Mouse (Mus musculus): Measurements from ENCODE around the gene Mlip. TPM values are rescaled to one million over a fixed set of nuclear protein-coding genes. Genes with fewer than 3 reads are reported as not detected.
"Not testable (repeated sequence)": the region's sequence is repeated elsewhere in the genome, so short reads cannot be mapped to it uniquely, and the experiment has no call there.

The Mlip gene
- total RNA-seq (2014; fragmentation: Nextera tagmentation) (not detected in 2 replicates), total RNA-seq (2017) (0.38 TPM in 1 of 2 replicates, not detected in the other)

DNA sequence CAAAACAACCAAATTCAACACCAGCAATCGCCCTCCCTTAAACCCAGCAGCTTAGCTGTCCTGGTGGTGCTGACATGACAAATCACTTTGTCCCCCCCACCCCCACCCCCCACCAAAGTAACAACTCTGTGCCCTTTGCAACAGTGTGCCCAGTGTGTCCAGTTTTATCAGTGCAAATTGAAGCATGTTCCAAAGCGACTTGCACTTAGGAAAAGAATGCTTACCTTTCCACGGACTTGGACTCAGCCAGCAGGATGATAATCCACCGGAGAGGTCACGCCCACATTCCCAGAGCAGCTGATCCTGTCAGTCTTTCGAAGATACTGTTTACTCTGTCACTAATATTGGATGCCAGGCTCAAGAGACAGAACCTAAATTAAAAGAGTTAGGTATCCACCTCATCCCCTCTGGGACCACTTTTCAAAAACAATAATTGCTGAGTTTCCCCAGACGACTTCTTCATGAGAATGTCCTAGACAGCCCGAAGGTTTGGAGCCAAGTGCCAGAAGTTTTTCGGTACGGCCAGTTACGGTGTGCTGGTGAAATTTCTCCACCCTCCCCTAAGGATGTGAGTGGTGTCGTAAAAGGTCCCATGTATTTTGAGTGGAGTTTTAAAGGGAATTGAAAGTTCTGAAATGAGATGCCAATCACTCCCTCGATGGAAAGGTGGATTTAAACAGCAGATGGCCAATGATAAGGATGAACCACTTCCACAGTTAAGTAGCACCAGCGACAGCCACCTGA lies at the start of gene Mlip:
Gene Mlip (minus strand): TSS at position 538 of the 744 bp plus-strand sequence.
- ATAC-seq (replicated peaks; ENCODE audit: low FRiP score, low TSS enrichment, poor library complexity, severe bottlenecking) = no peak

DNA sequence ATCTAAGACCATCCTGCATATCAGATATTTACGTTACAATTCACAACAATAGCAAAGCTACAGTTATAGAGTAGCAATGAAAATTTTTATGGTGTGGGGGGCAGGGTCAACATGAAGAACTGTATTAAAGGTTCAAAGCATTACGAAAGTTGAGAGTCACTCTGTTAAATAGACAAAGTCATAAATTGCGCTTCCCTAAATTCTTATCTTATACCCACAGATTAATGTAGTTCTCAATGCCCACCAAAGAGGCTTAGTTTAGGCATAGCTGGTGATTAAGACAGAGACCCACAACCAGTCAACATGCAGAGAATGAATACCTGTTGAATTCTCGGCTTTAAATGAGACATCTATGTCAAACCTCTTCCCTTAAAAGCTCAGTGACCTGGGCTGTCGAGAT lies 47.0 kb upstream of the Mlip start:
- no peak for ATAC-seq (replicated peaks; ENCODE audit: low FRiP score, low TSS enrichment, poor library complexity, severe bottlenecking)

DNA sequence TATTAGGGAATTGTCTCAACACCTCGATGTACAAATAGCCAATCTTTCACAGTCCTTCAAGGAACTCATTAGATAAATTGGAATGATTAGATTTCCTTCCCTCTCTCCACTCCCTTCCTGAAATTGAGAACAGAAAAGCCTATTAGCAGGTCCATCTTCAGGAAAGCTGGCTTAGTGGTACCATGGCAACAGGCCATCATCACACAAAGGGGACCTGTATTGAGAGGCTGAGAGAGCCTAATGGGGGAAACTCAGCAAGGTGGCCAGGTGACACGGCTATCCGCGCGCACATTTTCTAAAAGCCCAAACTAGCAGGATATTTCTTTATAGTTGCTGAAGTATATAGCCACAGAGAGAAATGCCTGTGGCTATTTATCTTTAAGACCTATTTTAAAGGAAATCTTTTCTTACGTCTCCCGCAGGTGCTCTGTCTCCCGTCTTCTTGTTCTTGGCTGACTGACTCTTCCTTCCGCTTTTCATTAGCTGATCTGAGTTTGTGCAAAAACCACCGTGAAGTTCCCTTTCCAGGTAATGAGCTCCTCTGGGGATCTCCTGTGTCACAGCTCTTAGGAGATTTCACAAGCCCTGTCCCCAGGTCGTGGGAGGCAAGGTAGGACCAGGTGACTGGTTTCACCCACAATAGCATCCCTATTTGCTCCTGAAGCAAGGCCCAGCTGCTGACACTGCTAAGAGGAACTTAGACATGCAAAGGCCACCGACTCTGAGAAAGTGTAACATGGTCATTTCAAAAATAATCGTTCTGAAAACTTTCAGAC lies 46.3 kb upstream of the Mlip start:
- ATAC-seq (replicated peaks; ENCODE audit: low FRiP score, low TSS enrichment, poor library complexity, severe bottlenecking) = no peak

DNA sequence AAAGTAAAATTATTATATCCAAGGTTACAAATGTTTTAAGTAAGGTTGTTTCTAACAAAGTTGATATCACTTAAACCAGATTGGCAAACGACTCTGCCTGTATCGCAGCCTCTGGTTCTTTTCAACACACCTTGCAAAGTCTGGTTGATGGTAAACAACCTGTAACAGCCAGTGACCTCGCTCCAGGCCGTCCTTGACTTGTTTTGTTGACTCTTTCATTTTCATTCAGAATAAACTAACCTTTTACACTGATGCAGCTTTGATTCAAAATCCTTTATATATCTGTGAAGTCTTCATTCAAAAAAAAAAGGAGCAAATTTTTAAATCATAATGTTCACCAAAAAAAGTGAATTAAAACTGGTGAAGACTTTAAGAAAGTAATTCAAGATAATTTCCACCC lies 44.3 kb upstream of the Mlip start:
- ATAC-seq (replicated peaks; ENCODE audit: low FRiP score, low TSS enrichment, poor library complexity, severe bottlenecking) = no peak

DNA sequence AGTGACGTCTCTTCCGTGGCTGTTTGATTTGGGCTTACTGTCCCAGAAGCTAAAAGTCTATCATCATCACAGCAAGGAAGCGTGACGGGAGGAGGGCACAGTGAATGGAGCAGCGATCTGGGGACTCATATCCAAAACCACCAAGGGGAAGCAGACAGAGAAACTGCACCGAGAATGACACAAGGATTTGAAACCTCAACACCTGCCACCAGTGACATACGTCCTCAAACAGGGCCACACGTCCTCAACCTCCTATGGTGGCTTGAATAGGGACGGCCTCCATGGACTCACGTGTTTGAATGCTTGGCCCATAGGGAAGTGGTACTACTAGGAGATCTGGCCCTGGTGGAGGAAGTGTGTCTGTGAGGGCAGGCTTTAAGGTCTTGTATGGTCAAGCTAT lies 38.5 kb upstream of the Mlip start:
- ATAC-seq (replicated peaks; ENCODE audit: low FRiP score, low TSS enrichment, poor library complexity, severe bottlenecking) = no peak

DNA sequence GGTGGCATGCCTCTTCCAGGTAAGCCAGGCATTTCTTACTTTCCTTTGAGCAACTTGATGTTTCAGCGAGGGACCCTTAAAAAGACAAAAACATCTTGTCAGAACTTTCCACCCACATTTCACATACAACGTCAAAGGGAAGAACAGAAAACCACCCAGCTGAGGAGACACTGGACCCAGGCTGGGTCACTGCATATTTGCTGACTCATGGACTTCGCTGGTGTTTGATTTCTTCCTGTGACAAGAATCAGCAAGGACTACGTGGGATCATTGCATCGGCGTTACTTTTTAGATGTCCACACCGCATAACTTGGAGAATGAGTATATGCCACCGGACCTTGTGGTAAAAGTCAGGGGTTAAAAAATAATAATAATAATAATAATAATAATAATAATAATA lies 36.2 kb upstream of the Mlip start:
- no peak for ATAC-seq (replicated peaks; ENCODE audit: low FRiP score, low TSS enrichment, poor library complexity, severe bottlenecking)

DNA sequence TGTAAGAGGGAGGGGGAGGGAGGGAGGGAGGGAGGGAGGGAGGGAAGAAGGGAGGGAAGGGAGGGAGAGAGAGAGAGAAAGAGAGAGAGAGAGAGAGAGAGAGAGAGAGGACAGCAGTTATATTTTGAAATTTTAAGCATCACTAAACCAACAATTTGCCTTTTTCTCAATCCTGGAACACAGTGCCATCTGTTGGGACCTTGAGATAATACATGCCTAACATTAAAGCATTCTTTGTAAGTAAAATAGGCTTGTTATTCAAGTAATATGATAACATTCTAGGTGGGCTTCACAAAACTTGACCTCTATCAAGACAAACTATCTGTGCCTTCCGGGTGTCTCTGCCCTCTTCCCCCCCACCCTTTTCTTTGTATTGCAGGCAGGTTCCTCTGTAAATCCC lies 34.0 kb upstream of the Mlip start:
- no peak for ATAC-seq (replicated peaks; ENCODE audit: low FRiP score, low TSS enrichment, poor library complexity, severe bottlenecking)

DNA sequence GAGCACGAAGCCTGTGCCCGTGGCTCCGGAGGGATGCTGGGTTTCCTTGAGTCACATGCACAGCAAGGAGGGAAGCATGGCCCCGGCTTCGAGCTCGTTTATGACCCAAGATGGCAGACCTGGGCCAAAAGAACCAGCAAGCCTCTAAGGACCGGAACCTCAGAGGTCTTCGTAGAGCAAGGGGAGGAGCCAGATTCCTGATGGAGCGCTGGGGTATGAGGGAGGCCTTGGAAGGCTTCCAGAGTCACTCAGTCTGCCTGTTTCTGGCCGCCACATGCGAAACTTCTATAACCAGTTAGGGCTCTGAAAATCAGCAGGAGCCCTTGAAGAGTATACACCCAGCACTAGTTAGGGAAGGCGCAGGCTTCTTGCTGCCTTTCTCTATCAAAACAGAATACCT lies 32.8 kb upstream of the Mlip start:
- ATAC-seq (replicated peaks; ENCODE audit: low FRiP score, low TSS enrichment, poor library complexity, severe bottlenecking) = no peak

DNA sequence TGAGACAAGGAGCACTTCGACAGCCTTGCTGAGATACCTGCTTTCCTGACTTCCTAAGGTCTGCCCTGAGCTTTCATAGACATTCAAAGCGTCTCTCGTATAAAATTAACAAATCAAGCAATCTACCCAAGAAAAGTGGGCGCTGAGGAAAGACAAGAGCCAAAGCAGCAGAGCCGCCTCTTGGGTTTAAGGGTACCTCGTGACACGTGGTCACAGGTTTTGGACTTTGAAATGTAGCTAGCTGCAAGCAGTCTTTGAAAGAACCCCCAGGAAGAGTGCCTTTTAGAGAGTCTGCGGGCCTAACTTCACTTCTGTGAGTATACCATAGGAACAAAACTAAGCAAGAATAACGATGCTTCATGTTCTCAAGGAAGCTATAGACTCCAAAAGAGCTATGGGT lies 31.9 kb upstream of the Mlip start:
- no peak for ATAC-seq (replicated peaks; ENCODE audit: low FRiP score, low TSS enrichment, poor library complexity, severe bottlenecking)

DNA sequence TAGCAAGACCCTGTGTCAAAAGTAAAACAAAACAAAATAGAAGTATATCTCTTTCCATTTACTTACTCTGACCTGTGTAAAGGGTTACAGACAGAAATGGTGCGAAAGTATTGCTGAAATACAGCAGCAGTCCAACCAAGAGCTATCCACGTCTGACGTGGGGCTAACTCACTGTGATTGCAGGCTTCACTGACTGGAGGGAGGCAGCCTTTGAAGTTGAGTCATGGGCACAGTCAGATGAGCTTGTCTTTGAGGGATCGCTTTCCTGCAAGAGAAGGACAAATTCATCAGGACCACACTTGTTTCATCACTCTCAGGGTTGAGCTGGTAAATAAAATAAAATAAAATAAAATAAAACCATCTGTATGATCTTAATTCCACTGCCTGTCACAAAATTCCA lies 31.2 kb upstream of the Mlip start:
- ATAC-seq (replicated peaks; ENCODE audit: low FRiP score, low TSS enrichment, poor library complexity, severe bottlenecking) = no peak

DNA sequence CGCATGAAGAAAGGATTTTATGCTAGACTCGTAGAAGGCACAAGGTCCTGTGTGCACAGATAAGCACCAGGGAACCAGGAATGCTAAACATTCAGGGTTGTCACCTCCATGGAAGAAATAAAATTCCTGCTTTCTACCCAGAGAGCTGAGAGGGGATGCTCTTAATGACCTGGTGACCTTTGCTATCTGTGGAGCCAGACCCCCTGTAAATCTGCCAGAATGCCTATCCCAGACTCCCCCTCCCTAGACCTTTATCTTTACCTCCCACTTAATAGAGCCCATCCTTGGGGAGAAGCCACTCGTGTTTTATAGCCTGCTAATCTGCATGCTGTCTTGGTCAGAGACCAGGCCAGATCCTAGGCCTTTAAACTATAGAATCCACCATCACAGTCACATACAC lies 29.7 kb upstream of the Mlip start:
- ATAC-seq (replicated peaks; ENCODE audit: low FRiP score, low TSS enrichment, poor library complexity, severe bottlenecking) = no peak

DNA sequence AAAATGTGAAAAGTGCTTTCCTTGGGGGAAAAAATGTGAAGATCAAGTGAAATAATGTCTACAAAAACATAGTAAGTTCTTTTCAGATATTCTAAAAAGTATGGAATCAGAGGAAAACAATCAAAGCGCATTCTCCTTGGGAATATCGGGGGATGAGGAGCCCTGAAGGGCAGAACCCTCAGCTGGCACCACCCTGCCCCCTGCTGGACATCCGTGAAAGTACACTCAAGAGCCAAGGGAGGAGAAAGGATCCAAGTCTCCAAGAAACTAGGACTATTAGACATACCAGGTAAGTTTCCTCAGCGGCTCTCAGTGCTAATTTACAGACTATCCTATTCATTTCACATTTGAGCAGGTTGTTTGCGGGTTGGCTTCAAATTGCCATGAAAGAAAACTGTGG lies 28.8 kb upstream of the Mlip start:
- 0 out of 2 replicates have a peak, but pooled peaks have one; percentile 62 for ATAC-seq (replicated peaks; ENCODE audit: low FRiP score, low TSS enrichment, poor library complexity, severe bottlenecking)

DNA sequence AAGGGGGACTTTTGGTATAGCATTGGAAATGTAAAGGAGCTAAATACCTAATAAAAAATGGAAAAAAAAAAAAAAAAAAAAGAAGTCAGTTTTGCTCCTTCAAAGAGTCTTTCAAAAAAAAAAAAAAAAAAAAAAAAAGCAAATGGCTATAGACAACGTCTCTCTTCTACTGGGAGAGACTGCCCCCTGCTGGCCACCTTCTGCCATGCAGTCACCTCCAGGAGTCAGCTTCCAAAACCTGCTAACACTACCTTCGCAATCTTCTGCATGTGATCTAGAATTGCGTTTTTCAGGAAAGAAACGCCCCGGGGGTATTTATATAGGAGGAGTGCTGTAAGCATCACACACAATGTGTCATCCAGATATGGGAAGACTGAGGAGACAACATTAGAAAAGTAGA lies 26.9 kb upstream of the Mlip start:
- 0 out of 2 replicates have a peak, but pooled peaks have one; percentile 50 for ATAC-seq (replicated peaks; ENCODE audit: low FRiP score, low TSS enrichment, poor library complexity, severe bottlenecking)

DNA sequence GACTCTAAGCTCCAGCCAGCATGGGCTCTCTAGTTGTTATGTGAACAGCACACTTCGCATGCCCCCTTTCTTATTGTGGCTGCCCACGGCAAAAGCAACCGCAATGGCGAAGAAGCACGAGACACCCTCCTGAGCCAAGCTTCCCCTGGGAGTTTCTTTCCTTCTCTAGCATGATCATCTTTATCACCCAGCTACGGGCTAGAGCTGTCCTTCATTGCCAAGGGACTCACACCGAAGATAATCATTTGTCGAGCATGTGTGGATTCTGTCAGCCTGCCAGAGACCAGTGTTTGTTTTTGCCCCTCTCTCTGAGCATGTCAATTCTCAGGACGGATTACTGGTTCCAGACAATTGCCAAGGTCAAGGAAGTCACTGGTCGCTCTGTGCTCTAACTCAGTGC lies 24.9 kb upstream of the Mlip start:
- ATAC-seq (replicated peaks; ENCODE audit: low FRiP score, low TSS enrichment, poor library complexity, severe bottlenecking) = no peak

DNA sequence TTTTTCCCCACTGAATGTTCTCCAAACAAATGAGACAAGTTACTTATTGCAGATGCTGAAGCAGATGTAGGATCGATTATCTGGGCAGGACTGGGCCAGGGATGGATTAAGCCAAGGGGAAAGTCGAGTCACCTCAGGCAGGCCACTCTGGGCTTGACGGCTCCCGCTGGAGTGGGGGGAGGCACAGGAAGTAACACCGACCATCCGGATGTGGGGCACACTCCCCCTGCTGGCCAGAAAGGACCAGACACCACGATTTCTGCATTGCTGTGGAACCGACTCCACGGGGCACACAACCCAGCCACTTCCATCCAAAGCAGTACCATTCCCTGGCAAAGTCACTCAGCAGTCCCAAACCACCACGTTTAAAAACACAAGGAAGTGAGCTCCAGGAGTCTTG lies 24.3 kb upstream of the Mlip start:
- ATAC-seq (replicated peaks; ENCODE audit: low FRiP score, low TSS enrichment, poor library complexity, severe bottlenecking) = peak; percentile 70

DNA sequence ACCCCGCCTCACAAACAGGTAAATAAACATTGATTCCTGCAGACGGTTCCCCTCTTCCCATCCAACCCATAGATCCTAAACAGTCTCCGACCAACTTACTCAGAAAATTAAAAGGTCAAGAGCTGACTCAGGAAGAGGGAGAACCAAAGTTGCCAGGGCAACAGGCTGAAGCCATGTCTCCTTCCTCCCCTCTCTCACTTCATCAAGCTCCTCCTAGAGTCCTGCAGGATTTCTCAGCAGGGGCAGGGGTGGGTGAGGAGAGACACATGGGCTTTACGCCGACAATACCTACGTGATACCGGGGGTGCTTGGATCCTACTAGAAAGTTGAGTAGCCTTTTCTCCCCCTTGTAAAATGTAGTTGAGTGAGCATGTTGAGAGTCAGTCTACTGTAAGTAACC lies 23.8 kb upstream of the Mlip start:
- no peak for ATAC-seq (replicated peaks; ENCODE audit: low FRiP score, low TSS enrichment, poor library complexity, severe bottlenecking)

DNA sequence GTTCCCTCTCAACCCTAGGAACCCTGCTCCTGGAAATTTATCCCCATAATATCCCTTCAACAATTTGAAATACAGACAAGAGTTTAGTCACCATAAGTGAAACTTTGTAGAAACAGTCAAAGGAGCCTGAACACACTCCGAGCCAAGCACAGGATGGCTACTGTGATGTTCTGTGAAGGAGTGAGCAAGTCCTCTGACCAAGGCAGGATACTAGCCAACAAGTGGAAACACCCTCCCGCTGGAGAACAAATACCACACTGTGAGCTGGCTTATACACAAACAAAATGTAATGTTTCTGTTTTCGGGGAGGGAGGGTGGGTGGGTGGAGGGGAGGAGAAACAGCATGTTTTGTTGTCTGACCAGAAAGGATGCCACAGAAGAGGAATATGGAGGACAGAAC lies 17.9 kb upstream of the Mlip start:
- no peak for ATAC-seq (replicated peaks; ENCODE audit: low FRiP score, low TSS enrichment, poor library complexity, severe bottlenecking)

DNA sequence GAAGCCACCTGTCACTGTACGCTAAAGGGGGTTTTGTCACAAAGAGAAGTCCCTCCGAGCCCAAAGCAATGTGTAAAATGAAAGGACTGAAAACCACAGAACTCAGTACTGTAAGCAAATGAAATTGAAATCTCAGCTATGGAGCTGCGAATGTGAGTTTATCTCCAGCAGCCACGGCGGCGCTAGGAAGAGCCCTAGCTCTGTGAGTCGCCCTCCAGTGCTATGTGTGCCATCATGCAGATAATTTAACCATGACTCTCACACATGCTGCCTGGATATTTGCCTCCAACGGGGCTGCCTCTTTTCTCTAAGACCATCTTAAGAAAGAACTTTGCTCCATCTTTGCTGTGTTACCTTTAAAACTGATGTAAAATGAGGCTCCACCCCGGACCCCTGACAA lies 16.5 kb upstream of the Mlip start:
- ATAC-seq (replicated peaks; ENCODE audit: low FRiP score, low TSS enrichment, poor library complexity, severe bottlenecking) = no peak

DNA sequence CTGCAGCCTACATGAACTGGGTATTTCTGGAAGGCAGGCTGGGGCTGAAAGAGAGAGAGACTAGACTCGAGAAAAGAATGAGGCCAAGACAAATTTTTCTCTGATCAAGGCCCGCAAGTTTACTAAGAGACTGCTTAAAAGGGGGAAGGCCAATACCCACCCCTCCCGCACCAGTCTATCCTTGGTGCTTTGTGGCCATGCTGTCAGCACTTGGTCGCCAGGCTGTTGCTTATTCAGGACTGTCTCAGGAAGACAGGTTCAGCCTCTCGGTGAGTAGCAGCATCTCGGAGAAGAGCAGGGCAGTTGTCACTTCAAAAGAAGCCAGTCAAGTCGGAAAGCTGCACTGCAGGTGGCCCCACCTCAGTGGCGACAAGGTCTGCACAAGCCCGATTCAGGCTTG lies 11.9 kb upstream of the Mlip start:
- not testable (repeated sequence) for ATAC-seq (replicated peaks; ENCODE audit: low FRiP score, low TSS enrichment, poor library complexity, severe bottlenecking)

DNA sequence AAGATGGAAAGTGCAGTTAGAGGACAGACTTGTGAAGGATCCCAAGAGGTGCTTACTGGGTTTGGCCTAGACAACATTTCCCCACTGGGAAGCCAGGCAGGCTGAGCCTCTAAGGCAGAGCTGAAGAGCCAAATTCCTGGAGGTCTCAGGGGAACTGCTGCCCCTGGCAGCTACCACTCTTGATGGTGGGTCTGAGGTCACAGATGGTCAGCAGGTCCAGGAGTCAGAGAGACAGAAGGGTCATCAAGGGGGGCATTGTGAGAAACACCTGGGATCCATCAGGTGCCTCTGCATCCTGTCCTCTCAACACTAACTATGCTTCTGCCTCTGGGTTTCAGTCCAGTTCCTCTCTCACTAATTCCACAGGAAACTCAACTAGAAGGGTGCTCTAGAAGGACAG lies 10.1 kb upstream of the Mlip start:
- no peak for ATAC-seq (replicated peaks; ENCODE audit: low FRiP score, low TSS enrichment, poor library complexity, severe bottlenecking)

DNA sequence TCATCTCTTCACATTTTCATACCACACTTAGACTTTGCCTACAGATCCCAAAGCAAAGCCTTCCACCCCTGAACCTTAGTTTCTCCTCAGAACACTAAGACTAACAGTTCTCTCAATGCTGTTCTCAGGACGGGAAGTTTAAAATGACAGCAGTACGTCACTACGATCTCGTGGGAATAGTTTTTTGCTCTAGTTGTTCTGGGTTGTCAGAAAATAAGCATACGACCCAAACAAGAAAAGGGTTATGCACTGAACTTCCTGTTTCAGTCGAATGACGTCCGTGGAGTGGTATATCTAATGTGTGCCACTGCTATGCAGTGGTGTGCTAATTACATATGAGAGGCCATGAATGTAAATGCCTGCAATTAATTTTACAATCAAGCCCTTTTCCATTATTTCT lies 7.9 kb upstream of the Mlip start:
- no peak for ATAC-seq (replicated peaks; ENCODE audit: low FRiP score, low TSS enrichment, poor library complexity, severe bottlenecking)

Data from megakaryocyte-erythroid progenitor cell, adult 5-6 weeks (primary cell).